In genomic region chr8:111299821-111300568, GRCm38 (mm10) we compare ENCODE assay signal across 8 mouse cellular contexts. TPM values are rescaled to one million over a fixed set of nuclear protein-coding genes. Genes with fewer than 3 reads are reported as not detected.
DNase-seq lines count a peak whose midpoint lies in the region; ATAC-seq and TF ChIP-seq lines count a peak whose summit lies in the region.

Rfwd3 (minus strand) TSS chr8:111300222.

- peak within 1 kb of the TSS; percentile 94 for H3K9ac ChIP-seq in hindbrain, embryonic 13.5 days

- ATAC-seq in Patski, result peak; percentile 99
- peak; percentile 99 for ATAC-seq in hindbrain, embryonic 13.5 days (ENCODE audit: low FRiP score)

- peak within 1 kb of the TSS; percentile 97 for H3K4me3 ChIP-seq in hindbrain, embryonic 13.5 days

- POLR2A ChIA-PET in Patski (lab: Charles Lee), result interaction anchor here (0.7 to 1.1 kb wide), 3 partner anchors 9 to 280 kb away, joined by 3 to 4 read pairs (median 4); no protein-coding TSS in a partner anchor

- H3K27ac ChIP-seq in hindbrain, embryonic 13.5 days, result peak within 1 kb of the TSS; percentile 82

- WGBS in hindbrain, embryonic 13.5 days, result under 1% methylated on average over 67 of the region's 67 CpGs

- TF ChIP-seq CTCF in Patski (IDR thresholded peaks at IDR 0.05), result no peak

- peak; percentile 89 for DNase-seq in Patski (ENCODE audit: low read depth, low spot score)
- DNase-seq in cerebellum, postnatal 14 days, result peak; percentile 96
- DNase-seq in frontal cortex, postnatal 14 days (ENCODE audit: low spot score in 2 of 2), result peak; percentile 96 to 98
- DNase-seq in layer of hippocampus, postnatal 25 days (ENCODE audit: extremely low spot score in 1 of 2, low spot score in 1 of 2), result peak; percentile 82
- DNase-seq in lung, postnatal 25 days (ENCODE audit: low spot score), result peak; percentile 98
- DNase-seq in retina, embryonic 14.5 days (ENCODE audit: low spot score), result peak; percentile 96
- peak; percentile 91 for DNase-seq in thymus, postnatal 4 days

- H3K27me3 ChIP-seq in Patski, result no peaks in the 10 kb centered on the region
- no peaks in the 10 kb centered on the region for H3K27me3 ChIP-seq in hindbrain, embryonic 13.5 days

- no peaks in the 10 kb centered on the region for H3K9me3 ChIP-seq in hindbrain, embryonic 13.5 days

- CTCF ChIA-PET in Patski (lab: Charles Lee), result interaction anchor here (0.9 kb wide), 1 partner anchor 11 kb away, joined by 3 read pairs; no protein-coding TSS in a partner anchor

- H3K4me2 ChIP-seq in hindbrain, embryonic 13.5 days, result peak within 1 kb of the TSS; percentile 75

- H3K4me1 ChIP-seq in hindbrain, embryonic 13.5 days (replicated peaks), result peaks cover 17% of the 10 kb centered on the region

- H3K36me3 ChIP-seq in hindbrain, embryonic 13.5 days, result peaks cover 17% of the 10 kb centered on the region; the same call in 1 of the 2 replicates

- in situ Hi-C loops in Patski (cut with MboI; ENCODE audit: low pct_unique_long_range_greater_than_20kb), result no loop called here

RNA-seq across cellular contexts. Expression of gene Rfwd3, which starts in this region (rescaled TPM):
- polyA plus RNA-seq in Patski (2021), result 39.5 TPM
- polyA plus RNA-seq in hindbrain, embryonic 13.5 days (2015; fragmentation: Nextera tagmentation; extraction: Ambion mirVana), result 26.8 and 29.0 TPM in 2 replicates
- total RNA-seq in layer of hippocampus, postnatal 25 days (2021), result 10 to 100 TPM; 20.2 TPM

Comparison
In these comparisons a context has a peak if more than half of its experiments do, and no peak if none do; other contexts are left out.
1. Peak in every context shown above with its lines: DNase-seq, ATAC-seq, H3K4me3 ChIP-seq and H3K27ac ChIP-seq.